Mouse (Mus musculus) thymus, postnatal 10 days (tissue): ENCODE measurements around the gene Msh5.
"Not testable (repeated sequence)": the region's sequence is repeated elsewhere in the genome, so short reads cannot be mapped to it uniquely, and the experiment has no call there.

ENCODE experiments used
- DNase-seq, 2 experiments: peaks; one replicate each; pipeline ENCODE4 v3.0.0; 2021; ENCODE audit warnings: low spot score in 2 of 2

Gene Msh5

GRCm38 (mm10) chr17:35002153-35002865, 44.2 kb downstream of the Msh5 start:
- no peak for DNase-seq

- no peak for DNase-seq
These were observed 44.9 kb downstream of the Msh5 start for GRCm38 (mm10) chr17:35001452-35002152.

GRCm38 (mm10) chr17:35000717-35001451, 45.7 kb downstream of the Msh5 start, which contains the start of gene Vars:
Vars (plus strand) TSS chr17:35000987.
- DNase-seq = peak; percentile 69 to 78

- peak in 1 of 2 experiments; percentile 41 for DNase-seq
These were observed 46.5 kb downstream of the Msh5 start for GRCm38 (mm10) chr17:34999871-35000716.

GRCm38 (mm10) chr17:34998526-34999430, 47.8 kb downstream of the Msh5 start:
- DNase-seq = no peak

- no peak for DNase-seq
These were observed 49.4 kb downstream of the Msh5 start for GRCm38 (mm10) chr17:34997142-34997483.

GRCm38 (mm10) chr17:34996411-34997141, 50.0 kb downstream of the Msh5 start:
- DNase-seq = no peak

- DNase-seq = not testable (repeated sequence)
These were observed 50.6 kb downstream of the Msh5 start for GRCm38 (mm10) chr17:34995927-34996326.

- not testable (repeated sequence) for DNase-seq
These were observed 51.4 kb downstream of the Msh5 start for GRCm38 (mm10) chr17:34995192-34995591.

- no peak for DNase-seq
These were observed 51.8 kb downstream of the Msh5 start for GRCm38 (mm10) chr17:34994751-34995150.

- peak in 1 of 2 experiments; percentile 27 for DNase-seq
These were observed 62.3 kb downstream of the Msh5 start for GRCm38 (mm10) chr17:34984218-34984617.

GRCm38 (mm10) chr17:34982328-34982727, 64.2 kb downstream of the Msh5 start:
- DNase-seq = no peak

- peak; percentile 87 to 88 for DNase-seq
These were observed 64.8 kb downstream of the Msh5 start, which contains the start of gene Lsm2 for GRCm38 (mm10) chr17:34981690-34982180. Lsm2 (plus strand) TSS chr17:34981862.

- DNase-seq = peak in 1 of 2 experiments; percentile 49
These were observed 65.9 kb downstream of the Msh5 start for GRCm38 (mm10) chr17:34980655-34981054.

- no peak for DNase-seq
These were observed 66.9 kb downstream of the Msh5 start for GRCm38 (mm10) chr17:34979631-34980030.
